Mouse (Mus musculus): Measurements from ENCODE around the gene Gm10959.

Gm10959 gene

GRCm38 (mm10) chr3:122894772-122895171 lies 24.4 kb downstream of the Gm10959 start, which contains the start of gene Fabp2:
TSS of gene Fabp2 (plus strand) at chr3:122895072.
- no peak for DNase-seq (ENCODE audit: low read depth, low spot score)

GRCm38 (mm10) chr3:122888371-122888819 lies 30.8 kb downstream of the Gm10959 start:
- no peak for DNase-seq (ENCODE audit: low read depth, low spot score)

GRCm38 (mm10) chr3:122887505-122888301 lies 31.5 kb downstream of the Gm10959 start:
- DNase-seq (ENCODE audit: low read depth, low spot score) = no peak

DNA sequence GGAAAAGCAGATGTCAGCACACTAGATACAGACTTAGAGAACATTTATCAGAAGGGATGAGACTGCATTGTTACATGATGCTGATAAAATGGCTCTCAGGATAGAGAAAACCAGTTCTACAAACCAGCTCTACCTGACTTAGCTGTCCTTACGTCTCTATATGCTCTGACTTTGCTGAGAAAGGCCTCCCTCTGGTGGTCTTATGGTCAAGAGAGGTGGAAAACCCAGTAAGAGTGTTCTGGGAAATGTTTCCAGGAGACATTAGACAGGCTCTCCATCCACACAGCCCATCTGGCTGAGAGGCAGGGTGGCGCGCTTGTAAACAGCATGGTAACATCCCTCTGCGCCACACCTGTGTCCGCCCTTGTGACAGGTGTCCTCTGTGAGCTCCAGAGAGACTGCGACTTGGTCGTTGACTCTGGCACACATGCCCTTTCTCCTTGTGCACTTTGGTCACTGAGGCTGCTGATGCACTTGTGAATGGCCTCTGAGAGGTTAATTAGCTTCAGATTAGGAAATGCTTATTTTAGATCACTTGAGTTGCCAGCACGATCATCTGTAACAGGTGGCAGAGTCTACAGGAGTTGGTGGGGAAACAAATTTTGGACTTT lies 40.4 kb downstream of the Gm10959 start:
- DNase-seq (ENCODE audit: low read depth, low spot score) = no peak

DNA sequence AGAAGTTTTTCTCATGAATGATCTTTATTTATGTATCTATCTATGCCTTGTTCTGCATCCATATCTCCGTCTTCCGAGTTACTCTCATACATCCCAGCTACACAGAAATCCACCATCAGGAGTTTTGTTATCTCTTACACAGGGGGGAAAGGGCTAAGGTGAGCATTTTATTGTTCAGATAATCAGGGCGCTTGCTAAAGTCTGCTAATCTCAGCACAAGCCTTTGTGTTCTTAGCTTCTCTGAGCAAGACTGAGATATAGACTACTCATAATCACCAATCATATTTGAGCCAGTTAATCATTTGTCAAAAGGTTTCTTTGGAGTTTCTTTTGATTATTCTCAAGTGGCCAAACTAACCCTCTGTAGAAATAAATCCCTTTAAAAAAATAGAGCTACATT lies 41.6 kb downstream of the Gm10959 start:
- no peak for DNase-seq (ENCODE audit: low read depth, low spot score)

DNA sequence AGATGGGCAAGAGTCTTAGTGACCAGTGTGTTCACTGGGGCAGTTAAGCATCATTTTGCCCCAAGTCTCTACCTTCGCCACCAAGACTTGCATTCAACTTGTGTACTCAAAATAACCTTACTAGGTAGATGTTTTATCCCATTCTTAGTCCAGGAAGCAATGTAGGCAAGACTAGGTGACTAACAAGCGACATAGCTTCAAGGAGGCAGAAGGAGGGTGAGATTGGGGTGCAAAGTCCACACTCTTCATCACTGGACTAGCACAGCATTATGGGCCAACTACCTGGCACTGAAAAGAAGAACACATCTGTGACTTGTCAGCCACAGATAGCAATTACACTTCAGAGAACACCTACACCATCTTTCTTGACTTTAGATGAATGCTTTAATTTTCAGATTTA lies 42.3 kb downstream of the Gm10959 start:
- DNase-seq (ENCODE audit: low read depth, low spot score) = no peak

GRCm38 (mm10) chr3:122871596-122871995 lies 47.6 kb downstream of the Gm10959 start:
- DNase-seq (ENCODE audit: low read depth, low spot score) = no peak

DNA sequence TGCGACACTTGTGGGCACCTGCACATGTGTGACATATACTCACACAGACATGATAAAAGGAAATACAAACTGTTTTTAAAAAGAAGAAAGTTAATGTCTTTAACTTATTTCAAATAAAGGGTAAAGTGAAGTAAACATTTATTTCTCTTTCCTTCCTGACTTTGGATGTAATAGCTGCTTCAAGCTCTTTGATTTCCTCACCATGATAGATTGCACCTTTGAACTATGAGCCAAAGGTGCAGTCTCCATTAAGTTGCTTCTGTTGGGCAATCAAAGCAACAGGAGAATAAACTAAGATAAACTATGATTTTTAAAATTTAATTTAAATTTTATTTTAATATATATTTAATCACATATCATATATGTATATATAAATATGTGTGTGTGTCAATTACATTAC lies 50.9 kb downstream of the Gm10959 start:
- DNase-seq (ENCODE audit: low read depth, low spot score) = no peak

GRCm38 (mm10) chr3:122865092-122865491 lies 54.1 kb downstream of the Gm10959 start:
- DNase-seq (ENCODE audit: low read depth, low spot score) = no peak
